Mouse (Mus musculus) leukemia stem cell, adult 10-12 weeks (primary cell): ENCODE results near the gene Nbr1. TPM values are rescaled to one million over a fixed set of nuclear protein-coding genes. Genes with fewer than 3 reads are reported as not detected.

Source experiments
- polyA plus RNA-seq: library from polyadenylated mRNA; stranded (reverse); fragments of >175 nt; gene quantifications from 2 replicates; pipeline ENCODE4 v1.2.3, GENCODE M21; 2012; ENCODE audit warnings: low replicate concordance

Gene Nbr1
- 37.6 and 46.4 TPM in 2 replicates for polyA plus RNA-seq

GRCm38 (mm10) chr11:101551751-101552475 lies at the start of gene Nbr1, which contains the start of gene Brca1:
Gene Nbr1 (plus strand): TSS chr11:101552149.
Gene Brca1 (minus strand): TSS chr11:101551955.

GRCm38 (mm10) chr11:101582054-101583035 lies 30.4 kb downstream of the Nbr1 start, which contains the start of gene Tmem106a:
Gene Tmem106a (plus strand): TSS chr11:101582242.

GRCm38 (mm10) chr11:101599156-101599555 lies 47.2 kb downstream of the Nbr1 start, which contains the start of gene Gm11634:
Gene Gm11634 (minus strand): TSS chr11:101599256.

GRCm38 (mm10) chr11:101626995-101627856 lies 75.3 kb downstream of the Nbr1 start, which contains the start of gene Rdm1:
Gene Rdm1 (plus strand): TSS chr11:101627195.

Other genes with a start within 250 kb of the Nbr1 start
- gene Becn1, start 249.9 kb upstream of the Nbr1 start, polyA plus RNA-seq = 55.6 and 84.1 TPM in 2 replicates
- 97.5 and 117 TPM in 2 replicates for gene Psme3, start 235.9 kb upstream of the Nbr1 start, polyA plus RNA-seq
- gene Aoc2, start 227.1 kb upstream of the Nbr1 start, polyA plus RNA-seq = 11.1 and 13.4 TPM in 2 replicates
- 0.37 and 0.41 TPM in 2 replicates for gene Aoc3, start 221.5 kb upstream of the Nbr1 start, polyA plus RNA-seq
- not detected in 2 replicates for gene G6pc, start 184.6 kb upstream of the Nbr1 start, polyA plus RNA-seq
- gene Aarsd1, start 134.5 kb upstream of the Nbr1 start, polyA plus RNA-seq = 38.8 and 49.0 TPM in 2 replicates
- gene Gm27029, start 127.4 kb upstream of the Nbr1 start, polyA plus RNA-seq = 0.33 TPM in 1 of 2 replicates, not detected in the other
- gene Rundc1, start 127.1 kb upstream of the Nbr1 start, polyA plus RNA-seq = 4.3 and 5.0 TPM in 2 replicates
- 0.16 and 0.95 TPM in 2 replicates for gene Ptges3l, start 126.8 kb upstream of the Nbr1 start, polyA plus RNA-seq
- 98.1 and 303 TPM in 2 replicates for gene Rpl27, start 109.9 kb upstream of the Nbr1 start, polyA plus RNA-seq
- gene Ifi35, start 103.7 kb upstream of the Nbr1 start, polyA plus RNA-seq = 22.6 and 37.1 TPM in 2 replicates
- gene Rnd2, start 87.2 kb upstream of the Nbr1 start, polyA plus RNA-seq = 3.2 and 4.2 TPM in 2 replicates
- 45.9 and 70.6 TPM in 2 replicates for gene Vat1, start 85.9 kb upstream of the Nbr1 start, polyA plus RNA-seq
- 0.80 and 24.6 TPM in 2 replicates for gene Brca1, start 194 bp upstream of the Nbr1 start, polyA plus RNA-seq
- gene Tmem106a, start 30.1 kb downstream of the Nbr1 start, polyA plus RNA-seq = 2.0 and 5.9 TPM in 2 replicates
- gene Gm11634, start 47.1 kb downstream of the Nbr1 start, polyA plus RNA-seq = not detected in 2 replicates
- 4.8 and 7.8 TPM in 2 replicates for gene Rdm1, start 75.0 kb downstream of the Nbr1 start, polyA plus RNA-seq
- gene Arl4d, start 113.4 kb downstream of the Nbr1 start, polyA plus RNA-seq = 0.88 and 2.3 TPM in 2 replicates
- gene Dhx8, start 180.8 kb downstream of the Nbr1 start, polyA plus RNA-seq = 6.7 and 7.3 TPM in 2 replicates
- 11.2 and 14.7 TPM in 2 replicates for gene Etv4, start 233.2 kb downstream of the Nbr1 start, polyA plus RNA-seq